Mouse (Mus musculus): ENCODE data around the gene Epn2.

GRCm38 (mm10) chr11:61469317-61469917 lies 110.1 kb downstream of the Epn2 start:
- no peak for TF ChIP-seq HCFC1 (IDR thresholded peaks at IDR 0.05; ENCODE audit: borderline replicate concordance, insufficient read depth, low read length)
- no peak for TF ChIP-seq ZNF384 (IDR thresholded peaks at IDR 0.05; ENCODE audit: low read depth, low read length)

Measured in ES-E14 (cell line).